Mouse (Mus musculus) CH12.LX (cell line): ENCODE results near the gene Haus4. TPM values are rescaled to one million over a fixed set of nuclear protein-coding genes. Genes with fewer than 3 reads are reported as not detected.

Experiments
- DNase-seq: peaks from one replicate; pipeline ENCODE4 v3.0.0-alpha.2; 2013; ENCODE audit errors: extremely low read depth
- H3K27ac ChIP-seq: 2 replicates; pipeline ENCODE4 v1.5.1; 2012; ENCODE audit warnings: low read depth, mild to moderate bottlenecking, control low read depth, moderate library complexity; ENCODE audit not compliant: insufficient read depth
- H3K27me3 ChIP-seq: replicated peaks from 2 replicates; pipeline ENCODE3; 2012; ENCODE audit warnings: inconsistent platforms
- H3K36me3 ChIP-seq, 2 experiments: replicated peaks in 1 of 2; 2 replicates each; pipeline versions ENCODE3 to v1.6.1; 2012; ENCODE audit warnings: inconsistent platforms in 1 of 2, low read length in 1 of 2, mild to moderate bottlenecking in 1 of 2, mixed read lengths in 1 of 2, moderate library complexity in 1 of 2; ENCODE audit not compliant: control insufficient read depth in 1 of 2, insufficient read depth in 1 of 2
- H3K4me1 ChIP-seq, 2 experiments: 2 replicates each; pipeline ENCODE4 v1.6.1; 2012; ENCODE audit warnings: inconsistent platforms in 1 of 2, moderate library complexity in 1 of 2; ENCODE audit not compliant: insufficient read depth in 2 of 2, control insufficient read depth in 1 of 2
- H3K4me2 ChIP-seq: 2 replicates; pipeline ENCODE4 v1.6.1; 2012; ENCODE audit warnings: low read depth, mild to moderate bottlenecking, control low read depth; ENCODE audit not compliant: poor library complexity, insufficient read depth, severe bottlenecking
- H3K4me3 ChIP-seq, 3 experiments: fragments of 150-350 bp in 1 of 3; sonication (generic) in 1 of 3; replicated peaks in 1 of 3; 2 replicates each; pipeline versions ENCODE3 to v1.5.1; 2011 to 2012; ENCODE audit warnings: low read depth in 2 of 3, low read length in 2 of 3, mild to moderate bottlenecking in 2 of 3, moderate library complexity in 2 of 3, control low read depth in 1 of 3, improper control_type of control experiment in 1 of 3, inconsistent platforms in 1 of 3, mixed read lengths in 1 of 3; ENCODE audit not compliant: poor library complexity in 1 of 3
- H3K79me2 ChIP-seq: replicated peaks from 2 replicates; pipeline ENCODE4 v1.6.1; 2012; ENCODE audit warnings: mild to moderate bottlenecking, moderate library complexity; ENCODE audit not compliant: control insufficient read depth, poor library complexity, insufficient read depth, severe bottlenecking; ENCODE audit errors: extremely low read depth
- H3K9ac ChIP-seq: 2 replicates; pipeline ENCODE4 v1.6.1; 2012; ENCODE audit warnings: low read depth, mild to moderate bottlenecking, control low read depth, moderate library complexity; ENCODE audit not compliant: insufficient read depth
- H3K9me3 ChIP-seq: replicated peaks from 2 replicates; pipeline ENCODE3; 2012; ENCODE audit warnings: low read length, inconsistent platforms, mixed read lengths
- BHLHE40 ChIP-seq: IDR thresholded peaks from 2 replicates; pipeline ENCODE4 v1.6.1; 2011; ENCODE audit warnings: mild to moderate bottlenecking, low read depth, low read length, improper control_type of control experiment
- CHD1 ChIP-seq: IDR thresholded peaks from 2 replicates; pipeline ENCODE4 v1.6.1; 2012; ENCODE audit warnings: low read depth, low read length, improper control_type of control experiment, inconsistent platforms
- CTCF ChIP-seq, 2 experiments: IDR thresholded peaks in 1 of 2; conservative IDR thresholded peaks in 1 of 2; 2 replicates each; pipeline ENCODE4 v1.5.1; 2011 to 2012; ENCODE audit warnings: low read depth in 2 of 2, low read length in 2 of 2, improper control_type of control experiment in 1 of 2, inconsistent platforms in 1 of 2, mild to moderate bottlenecking in 1 of 2, moderate library complexity in 1 of 2
- EP300 ChIP-seq: IDR thresholded peaks from 2 replicates; pipeline ENCODE4 v1.6.1; 2011; ENCODE audit warnings: low read length, improper control_type of control experiment
- ETS1 ChIP-seq: conservative IDR thresholded peaks from 2 replicates; pipeline ENCODE4 v1.6.1; 2012; ENCODE audit warnings: low read depth, mild to moderate bottlenecking, inconsistent platforms, low read length, improper control_type of control experiment, moderate library complexity
- GABPA ChIP-seq: IDR thresholded peaks from 2 replicates; pipeline ENCODE4 v1.6.1; 2012; ENCODE audit warnings: low read depth, low read length, improper control_type of control experiment, inconsistent platforms; ENCODE audit not compliant: insufficient replicate concordance
- KAT2A ChIP-seq: IDR thresholded peaks from 2 replicates; pipeline ENCODE4 v1.6.1; 2012; ENCODE audit warnings: low read length, improper control_type of control experiment, inconsistent platforms; ENCODE audit not compliant: insufficient replicate concordance
- MAX ChIP-seq: IDR thresholded peaks from 2 replicates; pipeline ENCODE4 v1.6.1; 2011; ENCODE audit warnings: low read length, improper control_type of control experiment
- MEF2A ChIP-seq: IDR thresholded peaks from 2 replicates; pipeline ENCODE4 v1.6.1; 2014; ENCODE audit warnings: low read depth, mild to moderate bottlenecking, inconsistent platforms, low read length, improper control_type of control experiment, borderline replicate concordance
- MXI1 ChIP-seq: IDR thresholded peaks from 2 replicates; pipeline ENCODE4 v1.6.1; 2011; ENCODE audit warnings: mild to moderate bottlenecking, low read depth, low read length, improper control_type of control experiment
- MYC ChIP-seq: IDR thresholded peaks from 2 replicates; pipeline ENCODE4 v1.6.1; 2011; ENCODE audit warnings: low read depth, mild to moderate bottlenecking, improper control_type of control experiment, low read length
- POLR2A ChIP-seq: IDR thresholded peaks from 2 replicates; pipeline ENCODE4 v1.6.1; 2011; ENCODE audit warnings: low read depth, mild to moderate bottlenecking, improper control_type of control experiment, low read length
- RAD21 ChIP-seq: IDR thresholded peaks from 2 replicates; pipeline ENCODE4 v1.6.1; 2011; ENCODE audit warnings: low read depth, mild to moderate bottlenecking, low read length, improper control_type of control experiment, moderate library complexity
- SIN3A ChIP-seq: IDR thresholded peaks from 2 replicates; pipeline ENCODE4 v1.6.1; 2012; ENCODE audit warnings: low read length, improper control_type of control experiment, inconsistent platforms
- SMC3 ChIP-seq: IDR thresholded peaks from 2 replicates; pipeline ENCODE4 v1.6.1; 2011; ENCODE audit warnings: low read depth, low read length, improper control_type of control experiment
- TBP ChIP-seq: conservative IDR thresholded peaks from 2 replicates; pipeline ENCODE4 v1.6.1; 2011; ENCODE audit warnings: low read depth, low read length, improper control_type of control experiment
- USF1 ChIP-seq: IDR thresholded peaks from 2 replicates; pipeline ENCODE4 v1.6.1; 2014; ENCODE audit warnings: low read depth, mild to moderate bottlenecking, inconsistent platforms, low read length, improper control_type of control experiment
- USF2 ChIP-seq: conservative IDR thresholded peaks from 2 replicates; pipeline ENCODE4 v1.6.1; 2011; ENCODE audit warnings: low read depth, low read length, improper control_type of control experiment
- ZC3H11A ChIP-seq: IDR thresholded peaks from 2 replicates; pipeline ENCODE4 v1.6.1; 2012; ENCODE audit warnings: low read depth, mild to moderate bottlenecking, inconsistent platforms, low read length, improper control_type of control experiment
- ZNF384 ChIP-seq: IDR thresholded peaks from 2 replicates; pipeline ENCODE4 v1.6.1; 2012; ENCODE audit warnings: low read depth, low read length, improper control_type of control experiment, inconsistent platforms
- dilution Hi-C: fragments of 300-500 bp; cut with MboI; formaldehyde crosslinking; loops from 2 replicates; pipeline ENCODE4 v1.14.3; 2020; ENCODE audit warnings: low sequenced_read_pairs; ENCODE audit not compliant: extremely low pct_unique_long_range_greater_than_20kb, extremely low pct_ligation_motif_present
- in situ Hi-C: fragments of 300-500 bp; cut with MboI; formaldehyde crosslinking; loops from 3 replicates; pipeline ENCODE4 v1.14.3; 2019; ENCODE audit warnings: low sequenced_read_pairs, low pct_ligation_motif_present, low pct_unique_long_range_greater_than_20kb, mixed read lengths
- polyA plus RNA-seq: library from polyadenylated mRNA; unstranded; fragments of >175 nt; gene quantifications from 2 replicates; pipeline ENCODE4 v1.2.1, GENCODE M21; 2012; ENCODE audit warnings: low read depth; ENCODE audit not compliant: insufficient read length
- total RNA-seq, 2 experiments: library from RNA; depleted of rRNA; stranded (reverse); fragments of 300-350 nt in 1 of 2; fragments of >200 nt in 1 of 2; gene quantifications; 2 replicates each; pipeline ENCODE4 v1.2.3; 2012 to 2014

Gene Haus4
- total and polyA plus RNA-seq, 3 experiments = 65.5 to 116 (median 94.3) TPM

GRCm38 (mm10) chr14:54528446-54529111 is 25.8 kb downstream of the Haus4 start:
- Histone ChIP-seq H3K27ac (no peak overlapping the region), H3K36me3 (no peaks in the 10 kb centered on the region), H3K9ac (peak overlapping the region; percentile 37; the same call in 1 of the 2 replicates), H3K4me2 (peak overlapping the region; percentile 73), H3K4me3 (no peak overlapping the region), H3K4me1 (peaks cover 2 to 4% of the 10 kb centered on the region in 2 experiments; a peak in 2 of 4 replicates), H3K79me2 (no peaks in the 10 kb centered on the region), H3K27me3 (no peaks in the 10 kb centered on the region), H3K9me3 (no peaks in the 10 kb centered on the region)
- in situ Hi-C loops (no loop called here), dilution Hi-C loops (no loop called here)
- peak; percentile 71 for DNase-seq
- TF ChIP-seq MXI1 (no peak), RAD21 (peak; percentile 76), USF2 (no peak), USF1 (no peak), CHD1 (no peak), ZNF384 (no peak), CTCF (conservative IDR thresholded peaks at IDR 0.05 in 1 of 2, IDR thresholded peaks at IDR 0.05 in 1 of 2; ENCODE audit: low read depth in 2 of 2, low read length in 2 of 2) (peak; percentile 86 to 87), KAT2A (no peak), SMC3 (peak; percentile 55), MYC (no peak), EP300 (no peak), SIN3A (no peak), TBP (no peak), ETS1 (no peak), BHLHE40 (no peak; the same call in 1 of the 2 replicates), MAX (no peak), MEF2A (peak; percentile 10; the same call in 1 of the 2 replicates), ZC3H11A (no peak), POLR2A (no peak)

- no peak overlapping the region for H3K4me3 ChIP-seq
- H3K36me3 ChIP-seq = no peaks in the 10 kb centered on the region
- peak overlapping the region; percentile 37; the same call in 1 of the 2 replicates for H3K9ac ChIP-seq
- dilution Hi-C loops = no loop called here
- no peak overlapping the region for H3K27ac ChIP-seq
- in situ Hi-C loops = no loop called here
- no peaks in the 10 kb centered on the region for H3K27me3 ChIP-seq
- peak overlapping the region; percentile 73 for H3K4me2 ChIP-seq
- no peak for DNase-seq
- peaks cover 2 to 4% of the 10 kb centered on the region in 2 experiments; a peak in 2 of 4 replicates for H3K4me1 ChIP-seq
- TF ChIP-seq SIN3A = peak; percentile 52; the same call in 1 of the 2 replicates
- TF ChIP-seq GABPA = no peak
- H3K9me3 ChIP-seq = no peaks in the 10 kb centered on the region
- H3K79me2 ChIP-seq = no peaks in the 10 kb centered on the region
These were observed 26.4 kb downstream of the Haus4 start for GRCm38 (mm10) chr14:54528007-54528393.
